Mouse (Mus musculus) midbrain, postnatal 0 days (tissue): ENCODE data around the gene Cebpg. TPM values are rescaled to one million over a fixed set of nuclear protein-coding genes. Genes with fewer than 3 reads are reported as not detected.

ENCODE experiments used
- ATAC-seq: fragments of 200-750 bp; cut with Nextera tagmentation; 2 replicates; pipeline ENCODE4 v1.8.0; 2017; ENCODE audit warnings: moderate number of reproducible peaks, mild to moderate bottlenecking, moderate TSS enrichment, moderate library complexity; ENCODE audit not compliant: low FRiP score
- DNase-seq: peaks from one replicate; pipeline ENCODE4 v3.0.0-alpha.2; 2015; ENCODE audit warnings: low spot score
- H3K27ac ChIP-seq: fragments of 300-500 bp; sonication (generic); 2 replicates; pipeline ENCODE4 v1.5.1; 2014; ENCODE audit warnings: low read depth, mild to moderate bottlenecking, low read length, mixed read lengths
- H3K27me3 ChIP-seq: fragments of 300-500 bp; sonication (generic); 2 replicates; pipeline ENCODE4 v1.6.1; 2014; ENCODE audit warnings: low read length, control low read depth, mixed read lengths; ENCODE audit not compliant: insufficient read depth
- H3K36me3 ChIP-seq: fragments of 300-500 bp; sonication (generic); 2 replicates; pipeline ENCODE4 v1.6.1; 2014; ENCODE audit warnings: low read length, control low read depth, mixed read lengths; ENCODE audit not compliant: insufficient read depth
- H3K4me1 ChIP-seq: fragments of 300-500 bp; sonication (generic); 2 replicates; pipeline ENCODE4 v1.6.1; 2014; ENCODE audit warnings: mild to moderate bottlenecking, control low read depth, antibody characterized with exemption, low read length, mixed read lengths; ENCODE audit not compliant: insufficient read depth
- H3K4me2 ChIP-seq: fragments of 300-500 bp; sonication (generic); 2 replicates; pipeline ENCODE4 v1.6.1; 2014; ENCODE audit warnings: low read depth, mild to moderate bottlenecking, low read length, mixed read lengths; ENCODE audit not compliant: poor library complexity, severe bottlenecking
- H3K4me3 ChIP-seq: fragments of 300-500 bp; sonication (generic); 2 replicates; pipeline ENCODE4 v1.5.1; 2014; ENCODE audit warnings: low read depth, mild to moderate bottlenecking, low read length, moderate library complexity
- H3K9ac ChIP-seq: fragments of 300-500 bp; sonication (generic); replicated peaks from 2 replicates; pipeline ENCODE4 v1.6.1; 2014; ENCODE audit warnings: mild to moderate bottlenecking, low read length, moderate library complexity, mixed read lengths; ENCODE audit not compliant: poor library complexity, severe bottlenecking
- H3K9me3 ChIP-seq: fragments of 300-500 bp; sonication (generic); 2 replicates; pipeline ENCODE4 v1.6.1; 2016; ENCODE audit warnings: low read length, control low read depth
- CTCF ChIP-seq: IDR thresholded peaks from 2 replicates; pipeline ENCODE4 v1.5.1; 2016; ENCODE audit warnings: antibody characterized with exemption, mild to moderate bottlenecking
- WGBS: fragments of 180-500 bp; shearing (Covaris S2); extraction: QIAGEN DNeasy Blood & Tissue Kit; methylation state at CpG from one replicate; pipeline ENCODE4 v1.1.7; 2014; 5-methylcytosine and 5-hydroxymethylcytosine counted together
- polyA plus RNA-seq: library from polyadenylated mRNA; unstranded; fragments of >200 nt; fragmentation: Nextera tagmentation; extraction: Ambion mirVana; gene quantifications from 2 replicates; pipeline ENCODE4 v1.2.1, GENCODE M21; 2015
- total RNA-seq: library from RNA; depleted of rRNA; stranded (reverse); fragments of >200 nt; gene quantifications from 2 replicates; pipeline ENCODE4 v1.2.3, GENCODE M21; 2014

Cebpg gene
- total and polyA plus RNA-seq, 2 experiments from 2014 or later: 12.8 to 13.9 TPM

- H3K36me3 ChIP-seq: no peaks in the 10 kb centered on the region
- no peak overlapping the region for H3K9ac ChIP-seq
- no peaks in the 10 kb centered on the region for H3K27me3 ChIP-seq
- TF ChIP-seq CTCF: peak; percentile 89
- ATAC-seq: peak; percentile 35; the same call in 1 of the 2 replicates
- no peak overlapping the region for H3K4me3 ChIP-seq
- H3K4me1 ChIP-seq: no peaks in the 10 kb centered on the region
- H3K9me3 ChIP-seq: no peaks in the 10 kb centered on the region
- peak; percentile 65 for DNase-seq
- H3K4me2 ChIP-seq: no peak overlapping the region
- H3K27ac ChIP-seq: no peak overlapping the region
- 50% methylated on average over 5 of the region's 5 CpGs for WGBS
Measured at GRCm38 (mm10) chr7:35025409-35026275, 30.7 kb downstream of the Cebpg start.

DNA sequence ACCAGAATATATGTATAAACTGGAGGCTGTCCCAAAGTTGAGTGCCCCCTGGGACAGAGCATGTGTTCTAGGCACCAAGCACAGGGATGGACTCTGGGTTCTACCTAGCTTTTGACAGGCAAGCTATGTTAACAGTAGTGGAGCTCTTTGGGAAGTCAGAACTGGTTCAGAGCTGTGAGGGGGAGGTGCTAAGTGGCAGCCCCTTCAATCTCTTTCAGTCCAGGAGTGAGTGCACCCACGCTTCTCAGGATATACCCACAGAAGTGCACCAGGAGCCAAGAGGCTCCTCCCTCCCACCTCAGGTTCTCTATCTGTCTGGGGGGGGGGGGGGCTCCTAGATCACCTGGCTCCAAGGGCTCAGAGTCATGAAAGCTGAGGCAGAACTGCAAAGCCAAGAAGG is 31.9 kb downstream of the Cebpg start:
- H3K27ac ChIP-seq: no peak overlapping the region
- TF ChIP-seq CTCF: no peak
- no peaks in the 10 kb centered on the region for H3K4me1 ChIP-seq
- no peak overlapping the region for H3K4me3 ChIP-seq
- H3K27me3 ChIP-seq: no peaks in the 10 kb centered on the region
- H3K9me3 ChIP-seq: no peaks in the 10 kb centered on the region
- H3K4me2 ChIP-seq: no peak overlapping the region
- WGBS: 62% methylated on average over 1 of the region's 1 CpGs
- ATAC-seq (no peak), DNase-seq (no peak)
- no peaks in the 10 kb centered on the region for H3K36me3 ChIP-seq
- H3K9ac ChIP-seq: no peak overlapping the region

DNA sequence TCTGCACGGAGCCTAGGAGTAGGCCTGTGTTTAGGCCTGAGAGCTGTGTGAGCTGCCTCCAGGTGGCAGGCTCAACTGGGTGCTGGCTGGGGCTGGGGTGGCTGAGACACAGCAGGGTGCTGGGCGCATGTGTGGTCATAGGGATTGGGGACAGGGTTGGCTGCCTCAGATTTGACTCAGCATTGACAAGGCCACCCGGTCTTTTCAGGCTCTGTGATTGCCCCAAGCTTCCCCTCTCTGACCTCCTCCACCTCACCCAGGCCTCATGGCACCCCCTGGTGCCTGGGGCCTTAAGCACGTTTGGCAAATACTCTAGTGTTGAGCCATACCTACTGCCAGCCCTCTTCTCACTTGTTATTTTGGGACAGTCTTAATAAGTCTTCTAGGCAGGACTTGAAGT is 33.1 kb downstream of the Cebpg start:
- no peaks in the 10 kb centered on the region for H3K27me3 ChIP-seq
- H3K9me3 ChIP-seq: no peaks in the 10 kb centered on the region
- DNase-seq (no peak), ATAC-seq (no peak)
- no peaks in the 10 kb centered on the region for H3K36me3 ChIP-seq
- H3K4me2 ChIP-seq: no peak overlapping the region
- H3K4me3 ChIP-seq: no peak overlapping the region
- no peaks in the 10 kb centered on the region for H3K4me1 ChIP-seq
- no peak overlapping the region for H3K9ac ChIP-seq
- 79% methylated on average over 4 of the region's 4 CpGs for WGBS
- TF ChIP-seq CTCF: no peak
- H3K27ac ChIP-seq: no peak overlapping the region

DNA sequence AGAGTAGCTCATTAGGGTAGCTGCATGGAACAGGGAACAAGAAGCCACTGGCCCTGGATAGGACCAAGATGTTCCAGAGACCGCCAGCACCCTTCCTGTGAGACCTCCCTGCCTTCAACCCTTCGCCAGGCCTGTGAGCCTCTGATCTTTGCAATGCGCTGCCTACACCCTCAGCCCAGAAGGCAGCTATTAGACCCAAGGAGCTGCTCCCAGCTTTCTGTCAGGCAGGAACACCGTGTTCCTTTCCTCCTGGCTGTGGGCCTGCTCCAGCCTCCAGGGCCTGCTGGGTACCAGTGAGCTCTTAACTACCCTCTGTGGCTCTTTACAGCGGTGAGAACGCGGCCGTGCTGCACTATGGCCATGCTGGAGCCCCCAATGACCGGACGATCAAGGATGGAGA is 35.0 kb downstream of the Cebpg start:
- Histone ChIP-seq H3K4me2 (no peak overlapping the region), H3K27ac (no peak overlapping the region), H3K27me3 (no peaks in the 10 kb centered on the region), H3K36me3 (no peaks in the 10 kb centered on the region), H3K4me3 (no peak overlapping the region), H3K9ac (no peak overlapping the region), H3K9me3 (no peaks in the 10 kb centered on the region), H3K4me1 (no peaks in the 10 kb centered on the region)
- WGBS: 86% methylated on average over 10 of the region's 10 CpGs
- no peak for ATAC-seq
- no peak for DNase-seq
- no peak for TF ChIP-seq CTCF

DNA sequence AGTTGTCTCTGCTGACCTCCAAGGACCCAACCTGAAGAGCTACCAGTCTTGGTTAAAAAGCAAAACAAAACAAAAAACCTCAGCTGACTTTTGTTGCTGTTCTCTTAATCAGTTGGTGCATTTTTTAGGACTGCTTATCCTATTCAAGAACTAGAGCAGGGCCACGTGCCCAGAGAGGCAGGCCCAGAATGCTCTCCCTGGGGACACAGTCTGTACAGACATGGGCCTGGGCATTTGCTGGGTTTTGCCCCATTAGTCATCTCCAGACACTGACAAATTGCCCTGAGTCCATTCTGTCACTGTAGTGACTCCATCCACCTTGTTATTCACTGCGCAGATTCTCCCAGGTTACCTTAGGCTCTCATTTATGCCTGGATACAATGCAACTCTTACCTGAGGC is 41.1 kb downstream of the Cebpg start:
- ATAC-seq: no peak
- Histone ChIP-seq H3K4me2 (no peak overlapping the region), H3K36me3 (no peaks in the 10 kb centered on the region), H3K4me1 (no peaks in the 10 kb centered on the region), H3K27me3 (no peaks in the 10 kb centered on the region), H3K9ac (no peak overlapping the region), H3K27ac (no peak overlapping the region), H3K4me3 (no peak overlapping the region), H3K9me3 (no peaks in the 10 kb centered on the region)
- no peak for DNase-seq
- no peak for TF ChIP-seq CTCF
- 73% methylated on average over 2 of the region's 2 CpGs for WGBS

DNA sequence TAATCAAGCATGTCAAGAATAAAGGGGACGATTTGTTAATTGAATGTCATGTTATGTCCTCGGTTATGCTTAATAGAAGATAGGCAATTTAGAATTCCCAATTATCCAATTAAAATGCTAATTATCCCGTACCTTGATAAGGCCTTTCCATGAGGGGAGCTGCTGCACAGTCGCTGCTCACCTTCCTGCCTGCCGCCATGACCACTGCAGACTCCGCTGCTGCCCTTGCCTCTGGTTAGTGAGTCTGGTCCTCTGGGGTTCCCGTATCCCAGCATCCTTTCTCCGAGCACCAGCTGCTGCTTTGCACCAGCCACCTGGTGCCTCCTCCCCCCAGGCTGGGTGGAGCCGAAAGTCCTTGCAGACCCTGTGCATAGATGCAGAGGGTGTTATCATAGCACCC is 43.1 kb downstream of the Cebpg start:
- no peaks in the 10 kb centered on the region for H3K36me3 ChIP-seq
- ATAC-seq (no peak), DNase-seq (peak; percentile 25)
- H3K4me2 ChIP-seq: no peak overlapping the region
- TF ChIP-seq CTCF: no peak
- no peak overlapping the region for H3K9ac ChIP-seq
- no peak overlapping the region for H3K27ac ChIP-seq
- H3K4me1 ChIP-seq: no peaks in the 10 kb centered on the region
- no peak overlapping the region for H3K4me3 ChIP-seq
- H3K27me3 ChIP-seq: no peaks in the 10 kb centered on the region
- H3K9me3 ChIP-seq: no peaks in the 10 kb centered on the region
- 44% methylated on average over 9 of the region's 9 CpGs for WGBS
